Mouse (Mus musculus) testis, postnatal 10 days (tissue): ENCODE measurements around the gene Hoxa7.

ENCODE experiments used
- DNase-seq: peaks from one replicate; pipeline ENCODE4 v3.0.0; 2021; ENCODE audit warnings: low spot score

Hoxa7 gene

DNA sequence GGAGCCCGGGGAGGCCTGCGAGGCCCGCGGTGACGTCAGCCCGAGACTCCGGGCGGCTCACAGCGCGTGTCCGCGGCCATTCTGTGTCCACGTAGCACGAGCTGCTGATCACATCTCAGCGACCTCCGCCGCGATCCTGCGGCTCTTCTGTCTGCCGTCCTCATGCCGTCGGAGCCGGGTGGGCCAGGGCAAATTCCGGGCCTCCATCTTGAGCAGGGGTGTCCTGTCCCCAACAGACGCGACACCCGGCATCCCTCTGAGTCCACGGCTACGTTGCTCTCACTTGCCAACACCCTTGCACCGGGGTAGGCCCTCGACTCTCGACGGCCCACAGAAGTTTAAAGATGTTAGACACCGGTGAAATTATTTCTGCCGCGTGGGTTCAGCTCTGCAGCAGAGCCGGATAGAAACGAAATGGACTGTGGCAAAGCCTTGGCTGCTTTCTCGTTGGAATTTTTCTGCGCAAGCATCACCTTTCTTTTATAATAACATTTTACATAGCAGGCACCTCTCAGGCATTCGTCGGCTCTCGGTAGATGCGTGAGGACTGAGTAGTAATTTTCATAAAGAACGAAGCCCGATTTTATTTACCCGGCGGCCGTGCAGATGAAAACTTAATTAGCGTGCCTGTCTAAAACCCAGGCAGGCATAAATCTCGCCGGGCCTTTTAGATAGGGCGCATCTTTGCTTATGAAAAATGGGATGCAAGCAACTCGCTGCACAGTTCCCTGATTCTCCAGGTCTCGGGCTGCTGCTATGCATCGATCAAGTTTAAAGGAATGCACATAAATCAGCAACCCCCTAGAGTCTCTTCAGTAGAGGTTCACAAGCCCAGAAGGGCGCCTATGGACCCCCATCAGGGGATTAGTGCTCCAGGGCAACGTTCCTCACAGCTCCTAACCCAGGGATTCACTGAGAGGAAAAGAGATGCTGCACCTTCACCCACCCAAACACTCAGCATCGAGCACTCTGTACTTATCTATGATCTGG is 32.2 kb upstream of the Hoxa7 start:
- no peak for DNase-seq

- no peak for DNase-seq
These were observed 31.2 kb upstream of the Hoxa7 start for GRCm38 (mm10) chr6:52252775-52253376.

- no peak for DNase-seq
These were observed 30.5 kb upstream of the Hoxa7 start for GRCm38 (mm10) chr6:52252016-52252774.

DNA sequence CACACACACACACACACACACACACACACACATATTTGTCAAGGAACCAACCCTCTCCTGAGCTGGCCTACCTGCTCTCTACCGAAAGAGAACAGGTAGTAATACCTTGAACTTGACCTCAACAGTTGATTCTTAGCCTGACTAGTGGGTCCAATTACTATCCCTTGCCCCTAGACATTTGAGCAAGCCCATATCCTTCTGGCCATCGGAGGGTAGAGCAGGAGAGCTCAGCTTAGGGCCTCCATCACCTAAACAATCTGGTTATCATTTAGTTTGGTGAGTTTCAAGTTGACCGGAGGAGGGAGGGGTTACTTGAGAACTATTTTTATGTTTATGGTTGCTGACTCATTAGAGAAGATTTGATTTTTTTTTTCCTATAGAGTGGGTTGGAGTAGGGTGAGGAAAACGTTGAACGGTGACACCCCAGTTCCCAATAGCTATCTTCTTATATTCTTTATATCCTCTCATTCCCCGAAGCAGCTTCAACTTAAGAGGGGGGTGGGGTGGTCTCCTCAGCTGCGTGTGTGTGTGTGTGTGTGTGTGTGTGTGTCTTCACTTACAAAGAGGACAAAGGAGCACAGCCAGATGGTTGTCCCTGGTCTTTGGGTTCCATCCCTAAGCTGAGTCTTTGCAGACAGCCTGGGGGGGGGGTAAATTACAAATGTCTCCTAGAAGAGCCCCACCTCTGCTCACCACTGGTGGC is 29.7 kb upstream of the Hoxa7 start:
- DNase-seq = no peak

- peak; percentile 9 for DNase-seq
These were observed 28.2 kb upstream of the Hoxa7 start for GRCm38 (mm10) chr6:52249826-52250225.

GRCm38 (mm10) chr6:52249415-52249738 is 27.7 kb upstream of the Hoxa7 start:
- no peak for DNase-seq

- peak; percentile 39 for DNase-seq
These were observed 27.2 kb upstream of the Hoxa7 start for GRCm38 (mm10) chr6:52248638-52249414.

DNA sequence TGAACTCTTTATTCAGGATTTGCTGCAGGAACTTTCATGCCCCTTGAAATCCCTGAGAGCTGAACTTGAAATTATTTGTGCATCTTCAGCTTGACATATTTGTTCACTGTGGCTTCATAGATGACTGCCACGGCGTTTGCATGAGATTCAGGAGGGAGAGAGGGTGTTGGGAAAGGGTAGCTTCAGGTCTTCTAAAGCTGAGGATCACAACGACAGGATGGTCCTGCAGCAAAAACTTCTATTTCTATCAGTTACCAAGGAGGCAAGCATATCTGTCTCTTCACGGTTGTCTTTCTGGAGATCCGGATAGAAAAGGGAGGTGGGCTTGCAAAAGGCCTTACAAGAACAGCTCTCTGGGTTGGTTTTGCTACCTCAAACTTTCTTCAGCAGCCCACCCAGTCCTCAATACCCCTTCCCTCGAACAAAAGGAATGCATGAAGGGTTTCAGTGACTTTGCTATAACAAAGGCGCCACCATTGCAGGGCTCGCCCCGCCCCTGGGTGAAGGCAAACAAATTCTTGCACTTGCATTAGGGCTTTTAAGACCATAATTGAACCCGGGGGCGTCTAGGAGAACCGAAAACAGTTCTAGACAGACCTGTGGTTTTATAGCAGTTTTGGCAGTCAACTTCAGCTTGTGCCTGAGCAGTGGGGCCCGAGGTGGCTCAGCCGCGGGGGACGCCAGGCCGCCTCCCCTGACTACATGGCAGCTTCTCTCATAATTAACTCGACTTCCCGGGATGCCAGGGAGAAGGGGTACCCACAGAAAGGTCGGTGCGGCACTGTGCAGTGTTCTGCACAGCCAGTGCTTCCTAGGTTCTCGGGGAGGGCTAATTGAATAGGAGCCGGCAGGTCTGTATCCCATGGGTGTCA is 26.3 kb upstream of the Hoxa7 start:
- DNase-seq = peak; percentile 38

DNA sequence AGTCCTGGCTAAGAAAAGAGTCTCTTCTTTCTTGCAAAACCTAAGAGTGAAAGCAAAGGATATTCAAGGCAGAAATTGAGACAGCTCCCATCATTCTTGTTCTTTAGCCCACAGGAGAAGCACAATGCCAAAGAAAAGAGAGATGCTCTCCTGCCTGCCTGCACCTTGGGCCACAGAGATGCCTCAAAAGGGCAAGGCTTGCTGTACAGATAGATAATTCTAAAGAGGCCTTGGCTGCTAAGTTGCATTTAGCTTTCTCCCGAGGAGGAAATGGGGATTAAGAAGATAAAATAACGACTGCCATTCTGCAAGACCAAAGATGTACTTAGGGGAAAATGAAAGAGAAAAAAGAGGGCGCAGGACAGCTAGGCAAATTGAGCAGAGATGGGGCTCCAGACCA is 25.3 kb upstream of the Hoxa7 start:
- no peak for DNase-seq

- DNase-seq = no peak
These were observed 24.7 kb upstream of the Hoxa7 start for GRCm38 (mm10) chr6:52246403-52246803.

DNA sequence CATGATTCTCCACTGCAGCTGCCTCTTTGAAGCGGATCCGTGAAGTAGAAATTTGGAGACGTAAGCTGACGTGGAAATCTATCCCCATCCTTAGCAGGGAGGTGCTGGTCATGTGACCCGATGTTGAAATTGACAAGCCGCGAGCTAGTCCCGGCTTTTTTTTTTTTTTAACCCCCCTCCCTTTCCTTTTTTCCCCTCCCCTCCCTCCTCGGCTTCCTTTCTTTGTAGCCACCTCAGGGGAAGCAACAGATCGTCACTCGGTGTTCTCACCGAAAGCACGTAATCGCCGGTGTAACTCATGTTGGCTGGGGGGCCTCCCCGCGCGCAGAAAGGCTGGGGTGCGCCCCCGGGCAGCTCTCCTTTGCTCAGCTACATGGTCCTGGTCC is 24.1 kb upstream of the Hoxa7 start, which contains the start of gene Hoxa11:
Hoxa11 (minus strand) TSS at position 54 of the 386 bp plus-strand sequence.
- peak; percentile 28 for DNase-seq

- DNase-seq = peak; percentile 42
These were observed 23.5 kb upstream of the Hoxa7 start for GRCm38 (mm10) chr6:52245040-52245756.

- DNase-seq = peak; percentile 28
These were observed 22.9 kb upstream of the Hoxa7 start for GRCm38 (mm10) chr6:52244471-52245039.

- peak; percentile 36 for DNase-seq
These were observed 22.0 kb upstream of the Hoxa7 start for GRCm38 (mm10) chr6:52243681-52244121.

DNA sequence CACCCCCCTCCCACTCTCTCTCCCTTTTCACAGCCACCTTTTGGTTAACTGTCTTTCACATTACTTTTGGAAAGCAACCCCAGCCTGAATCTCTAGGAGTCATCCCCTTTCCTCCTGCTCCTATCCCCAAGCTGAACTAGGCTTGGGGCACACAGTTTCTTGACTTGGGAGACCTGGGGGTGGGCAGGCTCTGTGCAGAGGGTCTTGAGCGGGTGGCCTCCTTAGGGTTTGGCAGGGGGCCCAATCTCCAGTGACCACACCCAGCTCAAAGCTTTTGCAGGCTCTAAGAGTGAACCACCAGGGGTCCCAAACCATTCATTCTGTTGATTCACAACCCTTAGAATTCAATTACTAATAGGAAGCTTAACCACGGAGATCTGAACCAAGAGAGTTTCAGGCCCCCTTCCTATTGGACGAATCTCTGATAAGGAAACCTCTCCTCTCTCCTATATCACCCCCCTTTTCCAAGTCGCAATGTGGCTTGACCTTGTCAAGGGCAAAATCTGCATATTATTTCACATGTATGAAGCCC is 21.2 kb upstream of the Hoxa7 start:
- peak; percentile 42 for DNase-seq

DNA sequence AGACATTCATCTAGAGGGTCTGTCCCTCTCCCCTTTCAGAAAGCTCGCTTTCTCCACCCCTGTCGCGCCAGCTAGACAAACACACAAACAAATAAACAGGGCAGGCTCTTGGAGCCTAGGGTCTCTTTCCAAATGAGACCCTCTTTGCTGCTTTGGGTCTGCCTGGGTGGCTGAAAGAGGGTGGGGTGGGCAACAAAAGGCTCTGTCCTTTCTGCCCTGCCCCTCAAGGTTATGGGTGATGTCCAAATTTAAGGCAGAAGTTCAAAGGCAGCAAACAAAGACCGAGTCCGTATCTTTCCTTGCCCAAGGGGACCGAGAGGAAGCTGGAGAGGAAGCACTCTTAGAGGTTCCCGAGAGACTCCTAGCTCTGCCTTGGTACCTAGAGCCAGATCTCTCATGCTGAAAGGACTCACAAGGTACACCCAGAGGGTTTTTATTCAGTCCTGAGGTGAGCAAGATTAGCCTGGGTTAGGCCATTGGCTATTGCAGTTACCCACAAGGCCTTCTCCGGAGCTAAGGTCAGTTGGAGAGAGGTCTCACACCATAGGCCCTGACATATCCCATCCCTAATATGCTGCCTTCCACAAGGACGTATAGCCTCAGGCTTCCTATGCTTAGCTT is 19.5 kb upstream of the Hoxa7 start:
- no peak for DNase-seq

GRCm38 (mm10) chr6:52240389-52241000 is 18.8 kb upstream of the Hoxa7 start, which contains the start of gene Hoxa10:
TSS of gene Hoxa10 (minus strand) at chr6:52240854.
- peak; percentile 88 for DNase-seq
